Mouse (Mus musculus): ENCODE data around the gene Bcl3.
"Not testable (repeated sequence)": the region's sequence is repeated elsewhere in the genome, so short reads cannot be mapped to it uniquely, and the experiment has no call there.

Bcl3 gene

GRCm38 (mm10) chr7:19800764-19801163 lies 21.8 kb downstream of the Bcl3 start:
- no peak for DNase-seq

GRCm38 (mm10) chr7:19796697-19797588 lies 25.6 kb downstream of the Bcl3 start, which contains the start of gene Cblc:
Gene Cblc, minus strand, starts transcription at chr7:19796809.
- peak; percentile 97 for DNase-seq

GRCm38 (mm10) chr7:19796254-19796653 lies 26.3 kb downstream of the Bcl3 start:
- no peak for DNase-seq

- no peak for DNase-seq
These were observed 27.3 kb downstream of the Bcl3 start for GRCm38 (mm10) chr7:19795236-19795635.

- DNase-seq = no peak
These were observed 29.6 kb downstream of the Bcl3 start for GRCm38 (mm10) chr7:19792701-19793630.

GRCm38 (mm10) chr7:19791504-19791903 lies 31.1 kb downstream of the Bcl3 start:
- DNase-seq = not testable (repeated sequence)

- DNase-seq = peak; percentile 96
These were observed 32.6 kb downstream of the Bcl3 start for GRCm38 (mm10) chr7:19789904-19790347.

GRCm38 (mm10) chr7:19785874-19786458 lies 36.6 kb downstream of the Bcl3 start:
- DNase-seq = no peak

GRCm38 (mm10) chr7:19784764-19785535 lies 37.6 kb downstream of the Bcl3 start:
- no peak for DNase-seq

GRCm38 (mm10) chr7:19783630-19784029 lies 38.9 kb downstream of the Bcl3 start:
- peak; percentile 99 for DNase-seq

- peak; percentile 93 for DNase-seq
These were observed 39.9 kb downstream of the Bcl3 start for GRCm38 (mm10) chr7:19782645-19783044.

GRCm38 (mm10) chr7:19781741-19782140 lies 40.8 kb downstream of the Bcl3 start:
- no peak for DNase-seq

- DNase-seq = no peak
These were observed 42.7 kb downstream of the Bcl3 start for GRCm38 (mm10) chr7:19779903-19780302.

GRCm38 (mm10) chr7:19778645-19779044 lies 43.9 kb downstream of the Bcl3 start:
- DNase-seq = no peak

- peak; percentile 98 for DNase-seq
These were observed 45.4 kb downstream of the Bcl3 start for GRCm38 (mm10) chr7:19777049-19777723.

GRCm38 (mm10) chr7:19771682-19772081 lies 50.9 kb downstream of the Bcl3 start:
- DNase-seq = peak; percentile 90

- DNase-seq = peak; percentile 93
These were observed 51.6 kb downstream of the Bcl3 start, which contains the start of gene Bcam for GRCm38 (mm10) chr7:19770984-19771391. Gene Bcam, minus strand, starts transcription at chr7:19771016.

- DNase-seq = peak; percentile 99
These were observed 52.2 kb downstream of the Bcl3 start for GRCm38 (mm10) chr7:19770375-19770754.

GRCm38 (mm10) chr7:19769434-19770374 lies 52.9 kb downstream of the Bcl3 start:
- peak; percentile 94 for DNase-seq

GRCm38 (mm10) chr7:19769001-19769400 lies 53.6 kb downstream of the Bcl3 start:
- DNase-seq = peak; percentile 94
